Mouse (Mus musculus): ENCODE results near the gene Fcgr4.

- no peak for TF ChIP-seq POLR2A (IDR thresholded peaks at IDR 0.05; ENCODE audit: low read depth, low read length)
- TF ChIP-seq CTCF (IDR thresholded peaks at IDR 0.05; ENCODE audit: extremely low read depth, insufficient read depth, insufficient read length, insufficient replicate concordance): no peak
Measured at GRCm38 (mm10) chr1:171031752-171032151, 13.0 kb downstream of the Fcgr4 start.

Measured in spleen, adult 2 months (tissue).